Mouse (Mus musculus) layer of hippocampus, adult 9-10 months (tissue): ENCODE data around the gene Acsm5.

ENCODE experiments used
- DNase-seq: peaks from one replicate; pipeline ENCODE4 v3.0.0; 2022; ENCODE audit warnings: low spot score

Acsm5 gene

GRCm38 (mm10) chr7:119519163-119519562, at the start of gene Acsm5:
TSS of gene Acsm5 (plus strand) at chr7:119519463.
- no peak for DNase-seq

DNA sequence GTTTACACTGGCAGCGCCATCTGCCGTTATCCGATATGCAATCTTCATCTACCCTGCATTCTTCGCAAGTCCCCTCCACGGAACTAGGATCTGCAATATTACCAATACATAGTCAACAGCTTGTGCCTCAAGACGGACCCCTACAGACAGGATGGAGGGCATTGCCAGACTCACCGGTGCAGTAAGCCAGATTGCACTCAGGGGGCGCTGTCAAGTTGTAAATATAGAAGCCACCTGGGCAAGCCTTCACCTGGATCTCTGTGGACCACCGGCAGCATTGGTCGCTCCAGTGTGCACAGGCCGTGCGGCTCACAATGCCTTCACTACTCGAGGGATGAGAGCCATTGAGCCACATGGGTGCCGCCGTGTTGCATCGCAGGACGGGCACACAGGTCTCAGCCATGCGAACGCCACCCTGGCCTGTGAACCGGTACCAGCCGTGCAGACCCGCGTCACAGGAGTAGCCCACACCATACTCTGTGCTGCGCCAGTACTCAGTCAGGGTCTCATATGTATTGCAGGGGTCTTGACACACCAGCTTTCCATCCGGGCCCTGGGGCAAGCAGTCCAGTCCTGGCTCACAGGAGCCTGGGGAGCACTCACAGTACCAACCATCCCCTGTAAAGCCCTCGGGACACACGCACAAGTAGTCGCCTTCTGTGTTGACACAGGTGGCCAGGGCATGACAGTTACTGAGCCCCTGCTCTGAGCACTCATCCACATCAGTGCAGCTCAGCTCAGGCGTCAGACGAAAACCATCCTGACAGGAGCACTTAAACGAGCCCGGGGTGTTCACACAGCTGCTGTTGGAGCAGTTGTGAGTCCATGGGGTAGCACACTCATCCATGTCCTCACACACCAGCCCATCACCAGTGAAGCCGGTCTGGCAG, 42.5 kb upstream of the Acsm5 start:
- no peak for DNase-seq

GRCm38 (mm10) chr7:119479256-119479655, 40.0 kb upstream of the Acsm5 start, which contains the start of gene Umod:
TSS of gene Umod (minus strand) at chr7:119479282.
- DNase-seq = no peak

DNA sequence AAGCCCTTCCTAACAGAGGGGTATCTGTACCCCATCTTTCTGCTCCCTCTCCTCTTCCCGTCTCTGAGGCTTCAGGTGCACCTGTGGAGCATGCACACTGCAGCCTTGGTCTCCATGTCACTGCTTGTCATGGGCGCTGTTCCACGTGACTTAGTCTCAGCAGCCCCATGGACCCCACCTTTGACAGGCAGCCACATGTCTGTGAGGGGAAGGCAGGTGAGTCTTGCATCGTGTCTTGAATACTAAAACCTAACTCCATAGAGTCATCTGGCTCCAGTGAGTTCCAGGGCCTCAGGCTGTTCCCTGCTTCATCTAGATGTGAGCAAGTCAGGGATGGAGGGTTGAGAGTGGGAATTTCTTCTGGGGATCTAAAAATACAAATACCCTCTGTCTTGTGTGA, 35.1 kb upstream of the Acsm5 start:
- no peak for DNase-seq

GRCm38 (mm10) chr7:119486683-119487082, 32.6 kb upstream of the Acsm5 start:
- no peak for DNase-seq

GRCm38 (mm10) chr7:119490041-119490780, 29.1 kb upstream of the Acsm5 start:
- DNase-seq = no peak

DNA sequence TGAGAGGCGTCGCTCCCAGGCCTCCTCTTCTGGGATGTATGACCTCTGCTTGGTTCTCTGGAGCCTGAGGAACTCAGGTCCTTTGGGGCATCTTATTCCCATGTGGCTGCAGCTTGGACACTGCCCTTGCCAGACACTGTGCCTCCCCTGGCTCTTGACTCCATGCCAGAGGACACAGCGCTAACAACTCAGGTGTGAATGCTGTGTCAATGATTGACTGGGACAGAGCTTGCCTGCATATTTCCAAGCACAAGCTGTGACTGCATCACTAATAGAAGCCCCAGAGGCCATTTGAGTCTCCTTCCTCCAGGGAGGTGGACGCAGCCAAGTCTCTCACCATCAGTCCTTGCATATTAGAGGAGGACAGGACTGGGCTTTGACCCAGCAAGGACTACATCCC, 8.1 kb upstream of the Acsm5 start:
- no peak for DNase-seq

DNA sequence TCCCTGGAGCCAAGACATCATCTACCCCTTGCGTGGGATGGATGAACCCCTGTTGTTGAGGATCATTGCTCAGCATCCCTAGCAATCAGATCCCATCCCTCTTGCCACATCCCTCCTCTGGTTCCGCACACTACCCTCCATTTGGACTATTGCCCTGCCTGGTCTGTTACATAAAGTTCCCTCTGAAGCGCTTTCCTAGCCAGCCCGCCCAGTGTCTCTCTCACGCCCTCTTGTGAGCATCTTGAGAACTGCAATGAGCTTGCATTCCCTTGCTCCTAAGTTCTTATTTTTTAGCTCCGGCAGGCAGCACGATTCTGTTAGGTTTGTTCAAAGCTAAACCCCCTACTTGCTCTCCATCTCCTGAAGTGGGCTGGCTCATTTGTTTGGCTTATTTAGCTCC, 6.2 kb upstream of the Acsm5 start:
- peak; percentile 20 for DNase-seq

GRCm38 (mm10) chr7:119515492-119516271, 3.6 kb upstream of the Acsm5 start:
- DNase-seq = peak; percentile 69

DNA sequence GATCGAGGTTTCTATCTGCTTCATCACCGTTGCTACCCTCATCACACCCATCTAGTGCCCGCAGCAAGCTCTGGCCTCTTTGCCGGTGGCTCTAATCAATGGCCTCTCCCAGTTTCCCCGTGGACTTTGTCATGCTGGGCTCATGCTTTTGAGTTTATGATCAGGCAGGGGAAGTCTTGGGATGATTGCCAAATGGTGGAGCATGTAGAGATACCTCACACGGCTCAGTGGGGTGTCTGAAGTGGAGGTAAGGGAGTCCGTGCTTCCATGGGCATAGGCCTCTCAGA, 3.0 kb upstream of the Acsm5 start:
- no peak for DNase-seq

DNA sequence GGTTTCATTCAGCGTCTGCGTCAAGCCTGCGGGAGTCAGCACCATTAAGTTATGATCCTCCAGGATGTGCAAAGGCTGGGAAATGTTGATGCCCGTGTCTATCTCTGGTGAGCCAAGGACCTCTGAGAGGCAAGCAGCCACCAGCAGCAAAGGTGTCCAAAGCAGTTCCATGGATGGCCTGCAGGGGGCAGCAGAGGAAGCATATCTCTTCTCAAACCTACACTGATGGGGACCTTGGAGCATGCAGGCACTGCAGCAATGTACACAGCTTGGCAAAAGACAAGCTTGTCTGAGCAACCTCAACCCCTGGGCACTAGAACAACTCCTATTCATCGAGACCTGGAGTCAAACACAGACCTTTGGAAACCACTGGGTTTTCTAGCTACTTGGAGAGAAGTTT, 391 bp downstream of the Acsm5 start:
- DNase-seq = peak; percentile 77

GRCm38 (mm10) chr7:119521816-119522215, 2.6 kb downstream of the Acsm5 start:
- DNase-seq = no peak

DNA sequence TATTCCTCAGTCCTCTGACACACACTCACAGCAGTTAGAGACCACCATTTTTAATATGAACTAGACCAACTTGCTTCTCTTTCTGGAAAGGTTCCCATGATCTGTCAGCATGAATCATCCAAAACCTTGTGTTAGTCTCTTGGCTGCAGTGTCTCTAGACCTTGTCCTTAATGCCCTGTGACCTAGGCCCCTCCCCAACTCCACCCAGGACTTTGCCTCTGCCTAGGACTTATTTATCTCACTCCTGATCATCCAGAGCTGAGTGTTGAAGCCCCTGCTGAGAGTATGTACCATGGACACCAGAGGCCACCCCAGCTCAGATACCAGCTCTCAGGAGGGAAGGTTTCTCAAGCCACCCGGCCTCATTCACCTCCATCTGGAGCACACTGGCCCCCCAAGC, 3.1 kb downstream of the Acsm5 start:
- no peak for DNase-seq

- no peak for DNase-seq
These were observed 4.1 kb downstream of the Acsm5 start, which contains the start of gene Pdilt for GRCm38 (mm10) chr7:119523389-119523788. TSS of gene Pdilt (minus strand) at chr7:119523489.

DNA sequence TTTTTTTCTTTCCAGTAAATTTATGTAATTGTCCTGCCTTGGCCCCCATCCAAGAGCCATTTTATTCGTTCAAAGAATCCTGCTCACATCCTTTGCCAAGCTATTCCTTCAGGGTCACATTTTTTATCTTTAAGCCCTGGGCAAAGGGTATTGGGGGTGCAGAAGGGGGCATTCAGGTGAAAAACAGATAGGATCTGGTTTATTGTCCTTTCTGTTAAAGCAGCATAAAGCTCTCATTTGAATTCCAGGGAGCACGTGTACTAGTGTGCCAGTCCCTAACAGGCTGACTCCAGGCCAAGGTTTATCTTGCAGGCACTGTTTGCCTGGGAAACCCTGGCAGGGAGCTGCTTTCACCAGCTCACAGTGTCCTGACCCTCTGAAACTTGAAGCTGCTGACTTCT, 6.6 kb downstream of the Acsm5 start:
- DNase-seq = no peak

- DNase-seq = no peak
These were observed 7.2 kb downstream of the Acsm5 start for GRCm38 (mm10) chr7:119526486-119526885.

DNA sequence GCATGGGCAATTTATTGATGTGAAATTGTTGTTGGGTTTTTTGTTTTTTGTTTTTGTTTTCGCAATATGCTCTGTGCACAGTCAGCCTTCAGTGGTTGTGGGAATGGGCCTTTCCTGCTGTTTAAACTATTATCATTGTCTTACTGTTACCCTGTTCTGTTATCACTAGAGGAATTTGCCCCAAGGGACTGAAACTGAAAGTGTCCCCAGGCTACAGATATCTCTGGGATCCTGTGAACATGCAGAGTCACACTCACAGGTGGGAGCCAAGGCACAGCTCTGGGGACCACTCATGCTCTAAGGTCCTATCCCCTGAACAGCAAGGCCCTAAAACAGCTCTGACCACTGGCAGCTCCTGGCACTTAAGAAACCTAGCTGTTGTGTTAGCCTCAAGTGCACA, 7.9 kb downstream of the Acsm5 start:
- no peak for DNase-seq

DNA sequence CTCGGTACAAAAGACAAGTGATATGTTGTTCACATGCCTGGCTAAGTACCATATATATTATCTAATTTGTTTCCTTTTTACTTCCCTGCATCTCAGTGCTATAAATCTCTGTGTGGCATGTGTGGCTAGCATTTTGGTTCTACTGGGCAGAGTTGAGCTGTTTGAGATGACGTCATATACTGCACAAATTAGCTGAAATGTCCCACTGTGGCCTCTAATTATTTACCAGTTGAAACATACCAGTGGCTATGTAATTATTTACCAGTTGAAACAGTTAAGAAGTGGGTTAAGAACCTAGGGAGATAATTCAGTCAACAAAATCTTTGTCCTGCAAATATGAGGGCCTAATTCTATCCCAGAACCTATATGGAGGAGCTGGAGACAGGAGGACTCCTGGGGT, 8.3 kb downstream of the Acsm5 start:
- DNase-seq = no peak

DNA sequence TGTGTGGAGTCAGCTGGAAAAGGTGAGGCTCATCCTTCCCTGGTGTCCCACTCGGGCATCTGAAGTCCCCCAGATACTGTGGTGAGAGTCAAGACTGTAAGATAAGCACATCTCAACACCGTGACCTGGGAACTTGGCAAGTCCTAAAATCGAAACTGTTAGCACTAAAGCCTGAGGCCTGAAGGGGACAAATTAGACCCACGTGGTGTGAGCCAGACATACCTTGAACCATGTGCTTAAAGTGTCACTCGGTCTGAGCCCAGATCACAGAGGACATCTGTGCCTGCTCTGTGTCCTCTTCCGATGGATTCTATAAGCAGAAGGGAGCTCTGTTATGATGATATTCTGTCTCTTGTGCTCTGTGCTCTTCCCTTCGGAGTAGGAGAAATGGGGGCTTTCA, 9.4 kb downstream of the Acsm5 start:
- DNase-seq = no peak

DNA sequence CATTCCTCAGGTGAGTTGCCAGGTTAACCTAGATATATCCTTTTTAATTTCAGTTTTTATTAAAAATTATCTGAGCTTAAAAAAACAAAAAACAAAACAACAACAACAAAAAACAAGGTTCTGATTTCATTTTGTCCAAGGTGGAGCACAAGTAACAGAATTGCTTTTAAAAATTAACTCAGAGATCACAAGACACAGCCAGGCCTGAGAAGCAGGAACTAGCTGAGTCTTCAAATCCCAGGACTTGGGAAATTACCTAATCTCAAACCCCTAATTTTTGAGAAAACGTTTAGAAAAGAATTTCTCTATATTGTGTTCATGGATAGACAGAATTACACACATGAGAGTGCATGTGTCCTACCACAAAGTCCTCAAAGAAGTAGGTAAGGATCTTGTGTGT, 13.7 kb downstream of the Acsm5 start:
- DNase-seq = no peak

DNA sequence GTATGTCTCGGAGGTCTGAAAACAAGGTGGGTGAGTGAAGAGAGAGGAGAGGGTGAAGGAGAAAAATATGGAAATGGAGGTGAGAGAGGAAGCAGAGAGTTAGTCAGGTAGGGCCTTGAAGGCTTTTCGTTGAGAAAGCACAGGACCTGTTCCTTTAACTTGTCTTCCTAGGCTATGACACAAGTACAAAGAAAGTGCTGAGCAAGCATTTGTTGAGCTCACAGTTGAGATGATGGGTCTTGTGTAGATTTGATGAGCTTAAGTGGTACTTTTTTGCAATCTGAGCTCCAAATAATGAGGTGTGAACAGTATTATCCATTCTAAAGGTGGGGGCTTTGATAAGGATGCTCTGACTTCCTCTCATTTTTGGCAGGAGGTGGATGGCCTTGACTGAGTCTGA, 15.1 kb downstream of the Acsm5 start:
- no peak for DNase-seq

GRCm38 (mm10) chr7:119542445-119542844, 23.2 kb downstream of the Acsm5 start:
- no peak for DNase-seq

DNA sequence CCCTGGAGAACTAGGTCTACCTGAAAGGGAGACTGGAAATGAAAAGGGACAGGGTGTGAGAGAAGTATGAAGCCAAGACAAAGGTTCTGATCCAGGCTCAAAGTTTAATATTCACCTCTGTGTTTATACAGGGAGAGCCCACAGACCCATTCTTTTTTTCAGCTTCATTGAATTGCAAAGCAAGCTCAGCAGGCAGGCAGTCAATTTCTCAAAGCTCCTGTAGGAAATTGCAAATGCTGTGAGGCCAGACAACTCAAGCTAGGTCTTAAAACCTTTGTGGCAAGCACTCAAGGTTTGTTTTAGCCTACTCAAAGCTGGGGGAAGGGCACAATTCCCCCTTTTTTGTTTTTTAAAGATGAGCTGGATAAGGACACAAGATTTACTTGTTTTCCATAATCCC, 26.3 kb downstream of the Acsm5 start:
- no peak for DNase-seq
